Mouse (Mus musculus) hindbrain, embryonic 15.5 days (tissue): ENCODE measurements around the gene Rasip1. TPM values are rescaled to one million over a fixed set of nuclear protein-coding genes. Genes with fewer than 3 reads are reported as not detected.
"Not testable (repeated sequence)": the region's sequence is repeated elsewhere in the genome, so short reads cannot be mapped to it uniquely, and the experiment has no call there.

ENCODE experiments used
- ATAC-seq: fragments of 200-750 bp; cut with Nextera tagmentation; 2 replicates; pipeline ENCODE4 v1.8.0; 2017; ENCODE audit warnings: low read depth, moderate number of reproducible peaks, moderate TSS enrichment; ENCODE audit not compliant: low FRiP score
- H3K27ac ChIP-seq: fragments of 300-500 bp; sonication (generic); replicated peaks from 2 replicates; pipeline ENCODE4 v1.5.1; 2015; ENCODE audit warnings: mild to moderate bottlenecking, inconsistent platforms
- H3K27me3 ChIP-seq: fragments of 300-500 bp; sonication (generic); 2 replicates; pipeline ENCODE4 v1.6.1; 2015; ENCODE audit warnings: control low read depth, inconsistent platforms
- H3K36me3 ChIP-seq: fragments of 300-500 bp; sonication (generic); 2 replicates; pipeline ENCODE4 v1.6.1; 2015; ENCODE audit warnings: control low read depth, inconsistent platforms
- H3K4me1 ChIP-seq: fragments of 300-500 bp; sonication (generic); replicated peaks from 2 replicates; pipeline ENCODE4 v1.6.1; 2015; ENCODE audit warnings: control low read depth, inconsistent platforms
- H3K4me2 ChIP-seq: fragments of 300-500 bp; sonication (generic); 2 replicates; pipeline ENCODE4 v1.6.1; 2015; ENCODE audit warnings: moderate library complexity, mild to moderate bottlenecking, inconsistent platforms
- H3K4me3 ChIP-seq: fragments of 300-500 bp; sonication (generic); 2 replicates; pipeline ENCODE4 v1.5.1; 2015; ENCODE audit warnings: mild to moderate bottlenecking, inconsistent platforms
- H3K9ac ChIP-seq: fragments of 300-500 bp; sonication (generic); 2 replicates; pipeline ENCODE4 v1.6.1; 2015; ENCODE audit warnings: inconsistent platforms
- H3K9me3 ChIP-seq: fragments of 300-500 bp; sonication (generic); 2 replicates; pipeline ENCODE4 v1.6.1; 2016; ENCODE audit warnings: control low read depth, inconsistent platforms
- WGBS: fragments of 180-500 bp; shearing (Covaris S2); methylation state at CpG from one replicate; pipeline ENCODE4 v1.1.7; 2015; 5-methylcytosine and 5-hydroxymethylcytosine counted together
- polyA plus RNA-seq: library from polyadenylated mRNA; unstranded; fragments of >200 nt; fragmentation: Nextera tagmentation; extraction: Ambion mirVana; gene quantifications from 2 replicates; pipeline ENCODE4 v1.2.1, GENCODE M21; 2015

The Rasip1 gene
- polyA plus RNA-seq, 1 experiment from 2014 or later = 24.3 TPM

DNA sequence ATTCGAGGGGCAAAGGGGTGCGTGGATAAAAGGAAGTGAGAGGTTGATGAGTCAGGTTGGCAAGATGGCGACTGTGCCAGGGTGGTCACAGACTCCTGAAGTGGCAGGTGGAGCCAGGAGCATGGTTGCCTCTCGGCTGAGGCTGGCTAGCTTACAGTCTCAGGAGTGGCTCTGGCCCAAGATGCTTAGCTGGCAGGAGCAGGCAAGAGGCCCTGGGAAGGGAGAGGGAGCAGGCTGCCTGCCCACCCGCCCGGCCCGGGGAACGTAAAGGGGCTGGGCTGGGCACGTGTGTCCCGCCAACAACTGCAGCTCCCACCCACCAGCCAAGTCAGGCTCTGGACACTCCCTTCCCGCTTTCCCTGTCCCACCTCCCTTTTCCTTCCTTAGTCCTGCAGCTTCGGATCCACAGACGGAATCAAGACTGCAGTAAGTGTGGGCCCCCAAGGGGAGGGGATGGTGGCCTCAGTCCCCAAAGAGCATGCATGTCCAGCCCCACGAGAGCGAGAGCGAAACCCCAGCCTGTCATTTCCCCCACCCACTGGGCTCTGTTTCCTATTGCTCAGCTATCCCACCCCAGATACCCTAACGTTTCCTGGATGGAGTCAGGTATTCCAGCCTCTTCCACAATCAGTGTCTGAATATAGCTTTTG lies 14.2 kb downstream of the Rasip1 start:
- Histone ChIP-seq H3K4me1 (peaks cover 39% of the 10 kb centered on the region), H3K4me3 (no peak overlapping the region), H3K9ac (no peak overlapping the region), H3K27me3 (no peaks in the 10 kb centered on the region), H3K9me3 (no peaks in the 10 kb centered on the region), H3K36me3 (peaks cover under 1% of the 10 kb centered on the region; the same call in 1 of the 2 replicates), H3K27ac (no peak overlapping the region), H3K4me2 (peak overlapping the region; percentile 82)
- WGBS = 63% methylated on average over 17 of the region's 17 CpGs
- no peak for ATAC-seq

DNA sequence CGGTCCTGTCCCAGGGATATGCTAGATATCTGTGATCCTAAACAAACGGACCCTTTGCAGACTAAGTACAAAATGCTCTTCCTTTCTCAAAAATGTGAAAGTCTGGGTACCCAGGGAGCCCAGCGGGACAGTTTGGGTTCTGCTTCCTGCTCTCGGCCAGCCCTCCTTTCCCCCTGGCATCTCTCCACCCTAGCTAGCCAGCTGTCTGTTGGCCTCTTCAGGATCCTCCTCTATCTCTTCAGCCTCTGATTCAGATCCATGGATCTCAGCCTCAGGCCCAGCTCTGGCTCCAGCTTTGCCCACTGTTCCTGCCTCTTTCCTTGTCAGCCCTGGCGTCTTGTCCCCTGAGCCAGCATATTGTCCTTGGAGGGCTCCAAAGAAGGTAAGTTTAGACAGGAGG lies 14.8 kb downstream of the Rasip1 start:
- WGBS = 77% methylated on average over 5 of the region's 5 CpGs
- Histone ChIP-seq H3K9me3 (no peaks in the 10 kb centered on the region), H3K9ac (no peak overlapping the region), H3K36me3 (no peaks in the 10 kb centered on the region), H3K27me3 (no peaks in the 10 kb centered on the region), H3K4me2 (peak overlapping the region; percentile 82; the same call in 1 of the 2 replicates), H3K27ac (no peak overlapping the region), H3K4me3 (no peak overlapping the region), H3K4me1 (peaks cover 39% of the 10 kb centered on the region)
- no peak for ATAC-seq

DNA sequence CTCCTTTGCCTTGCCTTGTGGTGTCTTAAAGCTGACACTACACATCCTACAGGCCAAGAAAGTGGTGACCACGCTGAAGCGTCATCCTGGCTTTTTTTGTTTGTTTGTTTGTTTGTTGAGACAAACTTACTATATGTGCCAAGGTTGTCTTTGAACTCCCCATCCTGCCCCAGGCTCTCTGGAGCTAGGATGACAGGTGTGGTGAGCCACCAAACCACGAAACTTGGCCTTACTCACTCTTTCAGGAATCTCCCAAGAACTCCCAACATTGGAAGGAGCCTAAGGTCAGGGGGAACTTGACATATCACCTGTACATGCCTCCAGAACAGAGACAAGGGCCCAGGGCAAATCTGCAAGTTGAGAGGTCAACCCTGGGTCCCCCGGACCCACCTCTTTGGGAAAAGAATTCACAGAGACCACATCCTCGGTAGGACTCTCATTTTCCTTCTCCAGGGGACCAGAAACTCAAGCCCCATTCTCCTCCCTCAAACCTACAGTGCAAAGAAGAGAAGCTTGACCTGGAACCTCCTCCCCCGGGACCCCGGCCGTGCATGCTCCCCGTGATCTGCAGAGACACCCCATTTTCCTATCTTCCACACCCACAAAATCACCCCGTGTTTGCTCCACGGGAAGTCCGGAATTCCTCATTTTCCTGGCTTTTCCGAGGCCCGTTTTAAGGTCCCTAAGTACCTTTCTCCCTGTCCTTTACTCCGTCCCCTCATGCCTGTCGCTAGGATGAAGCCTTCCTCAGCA lies 15.4 kb downstream of the Rasip1 start:
- peaks cover 38% of the 10 kb centered on the region for H3K4me1 ChIP-seq
- H3K36me3 ChIP-seq = no peaks in the 10 kb centered on the region
- peak overlapping the region; percentile 82 for H3K4me2 ChIP-seq
- WGBS = 36% methylated on average over 16 of the region's 16 CpGs
- no peaks in the 10 kb centered on the region for H3K27me3 ChIP-seq
- no peaks in the 10 kb centered on the region for H3K9me3 ChIP-seq
- ATAC-seq = no peak
- peak overlapping the region; percentile 74 for H3K9ac ChIP-seq
- H3K27ac ChIP-seq = peak overlapping the region; percentile 90
- peak overlapping the region; percentile 49 for H3K4me3 ChIP-seq

- peaks cover 31% of the 10 kb centered on the region for H3K4me1 ChIP-seq
- peak overlapping the region; percentile 90 for H3K27ac ChIP-seq
- peak; percentile 95 for ATAC-seq
- H3K27me3 ChIP-seq = no peaks in the 10 kb centered on the region
- H3K36me3 ChIP-seq = no peaks in the 10 kb centered on the region
- no peaks in the 10 kb centered on the region for H3K9me3 ChIP-seq
- H3K4me3 ChIP-seq = peak overlapping the region; percentile 49
- peak overlapping the region; percentile 74 for H3K9ac ChIP-seq
- peak overlapping the region; percentile 82 for H3K4me2 ChIP-seq
- WGBS = 2% methylated on average over 28 of the region's 28 CpGs
These were observed 16.3 kb downstream of the Rasip1 start for GRCm38 (mm10) chr7:45643441-45644178.

GRCm38 (mm10) chr7:45644183-45644582 lies 16.9 kb downstream of the Rasip1 start:
- Histone ChIP-seq H3K9ac (peak overlapping the region; percentile 37), H3K4me3 (peak overlapping the region; percentile 49), H3K27ac (peak overlapping the region; percentile 90), H3K27me3 (no peaks in the 10 kb centered on the region), H3K36me3 (no peaks in the 10 kb centered on the region), H3K9me3 (no peaks in the 10 kb centered on the region), H3K4me1 (peaks cover 31% of the 10 kb centered on the region), H3K4me2 (peak overlapping the region; percentile 82)
- peak; percentile 16 for ATAC-seq
- WGBS = 3% methylated on average over 18 of the region's 18 CpGs

- H3K4me2 ChIP-seq = peak overlapping the region; percentile 82
- H3K4me3 ChIP-seq = peak overlapping the region; percentile 49
- no peaks in the 10 kb centered on the region for H3K36me3 ChIP-seq
- no peaks in the 10 kb centered on the region for H3K9me3 ChIP-seq
- no peak for ATAC-seq
- H3K4me1 ChIP-seq = peaks cover 31% of the 10 kb centered on the region
- H3K27ac ChIP-seq = peak overlapping the region; percentile 90
- WGBS = 71% methylated on average over 6 of the region's 6 CpGs
- H3K9ac ChIP-seq = peak overlapping the region; percentile 37; the same call in 1 of the 2 replicates
- H3K27me3 ChIP-seq = no peaks in the 10 kb centered on the region
These were observed 17.7 kb downstream of the Rasip1 start for GRCm38 (mm10) chr7:45644872-45645590.

- Histone ChIP-seq H3K9me3 (no peaks in the 10 kb centered on the region), H3K4me3 (no peak overlapping the region), H3K27me3 (no peaks in the 10 kb centered on the region), H3K9ac (no peak overlapping the region), H3K4me2 (no peak overlapping the region), H3K27ac (no peak overlapping the region), H3K4me1 (peaks cover 31% of the 10 kb centered on the region), H3K36me3 (no peaks in the 10 kb centered on the region)
- no peak for ATAC-seq
- 64% methylated on average over 7 of the region's 7 CpGs for WGBS
These were observed 18.3 kb downstream of the Rasip1 start for GRCm38 (mm10) chr7:45645591-45645971.

- H3K9ac ChIP-seq = no peak overlapping the region
- H3K36me3 ChIP-seq = no peaks in the 10 kb centered on the region
- peaks cover 28% of the 10 kb centered on the region for H3K4me1 ChIP-seq
- no peaks in the 10 kb centered on the region for H3K27me3 ChIP-seq
- no peak overlapping the region for H3K4me2 ChIP-seq
- H3K9me3 ChIP-seq = no peaks in the 10 kb centered on the region
- H3K27ac ChIP-seq = no peak overlapping the region
- ATAC-seq = no peak
- no peak overlapping the region for H3K4me3 ChIP-seq
- 88% methylated on average over 4 of the region's 4 CpGs for WGBS
These were observed 19.4 kb downstream of the Rasip1 start for GRCm38 (mm10) chr7:45646671-45647070.

DNA sequence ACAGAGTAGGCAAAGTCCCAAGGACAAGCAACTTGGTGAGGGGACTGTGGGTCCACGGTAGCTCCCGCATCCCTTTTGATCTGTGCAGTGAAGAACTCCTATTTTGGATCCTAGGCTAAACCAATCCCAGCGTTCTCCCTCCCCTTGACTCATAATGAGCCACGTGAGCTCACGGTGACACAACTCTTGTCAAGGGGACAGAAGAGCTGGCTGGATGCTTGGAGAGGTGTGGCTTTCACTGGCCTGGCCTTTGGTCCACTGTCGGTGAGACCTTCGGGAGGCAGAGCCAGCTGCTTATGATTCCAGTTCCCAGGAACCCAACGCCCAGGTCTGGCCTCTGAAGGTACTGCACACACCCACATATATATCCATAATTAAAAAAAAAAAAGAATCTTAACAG lies 22.1 kb downstream of the Rasip1 start:
- Histone ChIP-seq H3K4me1 (peaks cover 9% of the 10 kb centered on the region), H3K9me3 (no peaks in the 10 kb centered on the region), H3K27ac (no peak overlapping the region), H3K4me3 (no peak overlapping the region), H3K9ac (no peak overlapping the region), H3K4me2 (no peak overlapping the region), H3K36me3 (no peaks in the 10 kb centered on the region), H3K27me3 (no peaks in the 10 kb centered on the region)
- ATAC-seq = no peak
- 82% methylated on average over 8 of the region's 8 CpGs for WGBS

GRCm38 (mm10) chr7:45650484-45650883 lies 23.2 kb downstream of the Rasip1 start:
- H3K4me1 ChIP-seq, H3K4me3 ChIP-seq, H3K9me3 ChIP-seq, H3K9ac ChIP-seq, H3K27ac ChIP-seq, H3K36me3 ChIP-seq, ATAC-seq, H3K4me2 ChIP-seq, H3K27me3 ChIP-seq: not testable (repeated sequence)
- 93% methylated on average over 20 of the region's 20 CpGs for WGBS

DNA sequence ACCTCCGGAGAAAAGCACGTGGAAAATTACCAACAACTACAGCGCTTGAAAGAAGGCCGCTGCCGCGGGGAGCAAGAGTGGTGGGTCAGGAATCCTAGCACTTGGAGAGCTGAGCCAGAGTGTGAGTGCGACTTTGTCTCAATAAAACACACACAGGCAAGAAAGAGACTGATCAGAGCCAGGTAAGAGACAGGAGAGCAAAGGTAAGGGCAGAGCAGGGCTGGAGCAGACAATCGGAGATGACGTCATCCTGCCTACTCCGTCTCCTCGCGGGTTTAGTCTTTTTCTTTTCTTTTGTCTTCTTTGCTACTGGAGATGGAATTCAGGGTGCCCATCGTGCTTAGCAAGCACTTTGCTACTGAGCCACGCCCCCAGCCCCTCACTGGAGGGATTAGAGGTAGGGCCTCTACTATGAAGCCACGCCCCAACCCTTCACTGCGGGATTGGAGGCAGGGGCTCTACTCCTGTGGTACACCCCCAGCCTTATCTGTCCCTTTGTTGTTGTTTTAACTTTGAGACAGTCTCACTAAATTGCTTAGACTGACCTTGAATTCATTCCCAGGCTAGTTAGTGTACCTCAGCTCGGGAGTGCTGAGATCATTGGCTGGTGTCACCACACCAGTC lies 27.2 kb downstream of the Rasip1 start:
- Histone ChIP-seq H3K36me3 (no peaks in the 10 kb centered on the region), H3K4me3 (0 out of 2 replicates have a peak overlapping the region, but pooled peaks have one; percentile 4), H3K27me3 (no peaks in the 10 kb centered on the region), H3K9me3 (no peaks in the 10 kb centered on the region), H3K27ac (no peak overlapping the region), H3K4me2 (peak overlapping the region; percentile 35), H3K4me1 (peaks cover 5% of the 10 kb centered on the region; the same call in 1 of the 2 replicates), H3K9ac (no peak overlapping the region)
- WGBS = 29% methylated on average over 17 of the region's 17 CpGs
- peak; percentile 56 for ATAC-seq
